Mouse (Mus musculus) liver, embryonic 16.5 days (tissue): ENCODE data around the gene Atp11b. TPM values are rescaled to one million over a fixed set of nuclear protein-coding genes. Genes with fewer than 3 reads are reported as not detected.
A peak's percentile ranks its signal among the peaks of the same experiment; 100 is the strongest.

Source experiments
- ATAC-seq: fragments of 200-750 bp; cut with Nextera tagmentation; 2 replicates; pipeline ENCODE4 v1.8.0; 2017; ENCODE audit warnings: low read depth, mild to moderate bottlenecking, moderate number of reproducible peaks, moderate library complexity
- H3K27ac ChIP-seq: fragments of 300-500 bp; sonication (generic); 2 replicates; pipeline ENCODE4 v1.5.1; 2014; ENCODE audit warnings: mild to moderate bottlenecking, low read length
- H3K27me3 ChIP-seq: fragments of 300-500 bp; sonication (generic); 2 replicates; pipeline ENCODE4 v1.6.1; 2014; ENCODE audit warnings: low read depth, low read length, mixed read lengths; ENCODE audit not compliant: control insufficient read depth, insufficient read depth
- H3K36me3 ChIP-seq: fragments of 300-500 bp; sonication (generic); 2 replicates; pipeline ENCODE4 v1.6.1; 2014; ENCODE audit warnings: mild to moderate bottlenecking; ENCODE audit not compliant: control insufficient read depth, insufficient read depth
- H3K4me1 ChIP-seq: fragments of 300-500 bp; sonication (generic); 2 replicates; pipeline ENCODE4 v1.6.1; 2014; ENCODE audit warnings: low read depth, low read length, mixed read lengths; ENCODE audit not compliant: control insufficient read depth
- H3K4me2 ChIP-seq: fragments of 300-500 bp; sonication (generic); 2 replicates; pipeline ENCODE4 v1.6.1; 2014; ENCODE audit warnings: low read depth, low read length, mixed read lengths
- H3K4me3 ChIP-seq: fragments of 300-500 bp; sonication (generic); 2 replicates; pipeline ENCODE4 v1.5.1; 2014; ENCODE audit warnings: low read depth, mild to moderate bottlenecking, low read length
- H3K9ac ChIP-seq: fragments of 300-500 bp; sonication (generic); 2 replicates; pipeline ENCODE4 v1.6.1; 2014; ENCODE audit warnings: low read depth, low read length
- H3K9me3 ChIP-seq: fragments of 300-500 bp; sonication (generic); replicated peaks from 2 replicates; pipeline ENCODE4 v1.6.1; 2016; ENCODE audit warnings: low read length; ENCODE audit not compliant: control insufficient read depth
- WGBS: fragments of 180-500 bp; shearing (Covaris S2); extraction: QIAGEN DNeasy Blood & Tissue Kit; methylation state at CpG from one replicate; pipeline ENCODE4 v1.1.7; 2014; ENCODE audit not compliant: insufficient replicate concordance; 5-methylcytosine and 5-hydroxymethylcytosine counted together
- polyA plus RNA-seq: library from polyadenylated mRNA; unstranded; fragments of >200 nt; fragmentation: Nextera tagmentation; extraction: Ambion mirVana; gene quantifications from 2 replicates; pipeline ENCODE4 v1.2.1, GENCODE M21; 2015

Atp11b gene
- polyA plus RNA-seq, 1 experiment from 2014 or later: 13.4 TPM

DNA sequence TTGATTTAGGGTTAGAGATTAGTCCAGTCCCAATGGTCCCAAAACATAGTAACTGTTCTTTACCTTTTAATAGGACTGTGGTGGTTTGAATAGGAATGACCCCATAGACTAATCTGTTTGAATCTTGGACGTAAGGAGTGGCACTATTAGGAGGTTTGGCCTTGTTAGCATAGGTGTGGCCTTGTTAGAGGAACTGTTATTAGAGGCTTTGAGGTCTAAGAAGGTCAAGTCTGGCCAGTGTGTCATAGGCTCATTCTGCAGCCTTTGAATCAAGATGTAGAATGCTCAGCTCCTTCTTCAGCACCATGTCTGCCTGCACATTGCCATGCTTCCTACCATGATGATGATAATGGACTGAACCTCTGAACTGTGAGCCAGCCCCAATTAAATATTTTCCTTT lies 27.0 kb upstream of the Atp11b start:
- H3K9me3 ChIP-seq: no peaks in the 10 kb centered on the region
- H3K36me3 ChIP-seq: no peaks in the 10 kb centered on the region
- no peak overlapping the region for H3K27ac ChIP-seq
- no peak overlapping the region for H3K9ac ChIP-seq
- H3K4me1 ChIP-seq: no peaks in the 10 kb centered on the region
- no peak overlapping the region for H3K4me2 ChIP-seq
- H3K4me3 ChIP-seq: no peak overlapping the region
- H3K27me3 ChIP-seq: no peaks in the 10 kb centered on the region
- WGBS: 59% methylated on average over 1 of the region's 1 CpGs
- ATAC-seq: no peak

- Histone ChIP-seq H3K4me2 (no peak overlapping the region), H3K27me3 (no peaks in the 10 kb centered on the region), H3K36me3 (no peaks in the 10 kb centered on the region), H3K4me1 (no peaks in the 10 kb centered on the region; the same call in 1 of the 2 replicates), H3K9me3 (no peaks in the 10 kb centered on the region), H3K27ac (no peak overlapping the region), H3K4me3 (no peak overlapping the region), H3K9ac (no peak overlapping the region)
- no peak for ATAC-seq
- 66% methylated on average over 6 of the region's 6 CpGs for WGBS
Measured at GRCm38 (mm10) chr3:35729490-35729889, 24.4 kb upstream of the Atp11b start.

GRCm38 (mm10) chr3:35731981-35732777 lies 21.7 kb upstream of the Atp11b start:
- no peaks in the 10 kb centered on the region for H3K36me3 ChIP-seq
- H3K27ac ChIP-seq: peak overlapping the region; percentile 41
- H3K4me2 ChIP-seq: peak overlapping the region; percentile 13; the same call in 1 of the 2 replicates
- H3K9me3 ChIP-seq: no peaks in the 10 kb centered on the region
- H3K4me1 ChIP-seq: no peaks in the 10 kb centered on the region; the same call in 1 of the 2 replicates
- WGBS: 15% methylated on average over 10 of the region's 10 CpGs
- H3K9ac ChIP-seq: no peak overlapping the region
- no peaks in the 10 kb centered on the region for H3K27me3 ChIP-seq
- peak overlapping the region; percentile 17; the same call in 1 of the 2 replicates for H3K4me3 ChIP-seq
- peak; percentile 47 for ATAC-seq

DNA sequence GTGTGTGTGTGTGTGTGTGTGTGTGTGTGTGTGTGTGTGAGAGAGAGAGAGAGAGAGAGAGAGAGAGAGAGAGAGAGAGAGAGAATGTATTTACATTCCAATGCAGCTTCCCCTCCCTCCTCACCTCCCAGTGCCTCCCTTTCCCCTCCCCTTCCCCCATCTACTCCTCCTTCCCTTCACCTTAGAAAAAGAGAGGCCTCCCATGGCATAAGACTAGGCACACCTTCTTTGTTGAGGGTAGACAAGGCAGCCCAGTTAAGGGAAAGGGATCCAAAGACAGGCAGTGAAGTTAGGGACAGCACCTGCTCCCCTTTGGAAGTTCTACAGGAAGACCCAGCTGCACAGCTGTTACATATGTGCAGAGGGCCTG lies 21.1 kb upstream of the Atp11b start:
- no peaks in the 10 kb centered on the region for H3K36me3 ChIP-seq
- no peak for ATAC-seq
- no peaks in the 10 kb centered on the region for H3K9me3 ChIP-seq
- H3K4me3 ChIP-seq: no peak overlapping the region
- no peak overlapping the region for H3K4me2 ChIP-seq
- no peaks in the 10 kb centered on the region; the same call in 1 of the 2 replicates for H3K4me1 ChIP-seq
- no peak overlapping the region for H3K27ac ChIP-seq
- no peak overlapping the region for H3K9ac ChIP-seq
- H3K27me3 ChIP-seq: no peaks in the 10 kb centered on the region

GRCm38 (mm10) chr3:35734509-35734908 lies 19.4 kb upstream of the Atp11b start:
- H3K9ac ChIP-seq: no peak overlapping the region
- H3K27ac ChIP-seq: no peak overlapping the region
- H3K4me2 ChIP-seq: no peak overlapping the region
- no peaks in the 10 kb centered on the region for H3K27me3 ChIP-seq
- no peaks in the 10 kb centered on the region; the same call in 1 of the 2 replicates for H3K4me1 ChIP-seq
- WGBS: 72% methylated on average over 4 of the region's 4 CpGs
- H3K36me3 ChIP-seq: no peaks in the 10 kb centered on the region
- H3K9me3 ChIP-seq: no peaks in the 10 kb centered on the region
- no peak overlapping the region for H3K4me3 ChIP-seq
- no peak for ATAC-seq

GRCm38 (mm10) chr3:35738071-35738470 lies 15.8 kb upstream of the Atp11b start:
- no peak overlapping the region for H3K9ac ChIP-seq
- H3K4me3 ChIP-seq: no peak overlapping the region
- no peak overlapping the region for H3K4me2 ChIP-seq
- no peaks in the 10 kb centered on the region for H3K9me3 ChIP-seq
- H3K36me3 ChIP-seq: no peaks in the 10 kb centered on the region
- WGBS: 57% methylated on average over 3 of the region's 3 CpGs
- no peak for ATAC-seq
- H3K27ac ChIP-seq: no peak overlapping the region
- H3K4me1 ChIP-seq: no peaks in the 10 kb centered on the region
- H3K27me3 ChIP-seq: no peaks in the 10 kb centered on the region

DNA sequence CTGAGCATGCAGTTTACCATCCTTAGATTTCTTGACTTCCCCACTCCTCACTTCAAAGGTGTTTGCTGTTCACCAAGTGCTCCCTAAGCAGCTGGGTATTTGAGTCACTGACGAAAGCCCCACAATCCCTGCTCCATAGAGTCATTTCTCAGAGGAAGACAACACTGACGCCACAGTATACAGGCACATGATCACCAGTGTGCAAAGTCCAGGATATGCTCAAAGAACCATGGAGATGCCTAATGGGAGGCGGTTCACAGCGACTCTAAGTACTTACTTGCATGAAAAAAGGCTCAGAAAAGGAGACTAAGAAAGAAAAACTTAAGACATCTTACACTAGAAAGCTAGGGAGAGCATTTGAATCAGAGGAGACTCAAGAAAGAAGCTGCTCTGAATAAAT lies 8.9 kb upstream of the Atp11b start:
- WGBS: 58% methylated on average over 4 of the region's 4 CpGs
- no peak overlapping the region for H3K4me2 ChIP-seq
- no peak overlapping the region for H3K4me3 ChIP-seq
- no peaks in the 10 kb centered on the region for H3K27me3 ChIP-seq
- H3K27ac ChIP-seq: no peak overlapping the region
- peaks cover 2% of the 10 kb centered on the region for H3K4me1 ChIP-seq
- H3K36me3 ChIP-seq: no peaks in the 10 kb centered on the region
- ATAC-seq: no peak
- no peak overlapping the region for H3K9ac ChIP-seq
- H3K9me3 ChIP-seq: no peaks in the 10 kb centered on the region

- no peaks in the 10 kb centered on the region for H3K9me3 ChIP-seq
- no peaks in the 10 kb centered on the region for H3K27me3 ChIP-seq
- no peak overlapping the region for H3K27ac ChIP-seq
- H3K4me3 ChIP-seq: no peak overlapping the region
- ATAC-seq: no peak
- H3K36me3 ChIP-seq: no peaks in the 10 kb centered on the region
- peaks cover 4% of the 10 kb centered on the region for H3K4me1 ChIP-seq
- H3K9ac ChIP-seq: no peak overlapping the region
- no peak overlapping the region for H3K4me2 ChIP-seq
- WGBS: 33% methylated on average over 9 of the region's 9 CpGs
Measured at GRCm38 (mm10) chr3:35746840-35747456, 7.0 kb upstream of the Atp11b start.

DNA sequence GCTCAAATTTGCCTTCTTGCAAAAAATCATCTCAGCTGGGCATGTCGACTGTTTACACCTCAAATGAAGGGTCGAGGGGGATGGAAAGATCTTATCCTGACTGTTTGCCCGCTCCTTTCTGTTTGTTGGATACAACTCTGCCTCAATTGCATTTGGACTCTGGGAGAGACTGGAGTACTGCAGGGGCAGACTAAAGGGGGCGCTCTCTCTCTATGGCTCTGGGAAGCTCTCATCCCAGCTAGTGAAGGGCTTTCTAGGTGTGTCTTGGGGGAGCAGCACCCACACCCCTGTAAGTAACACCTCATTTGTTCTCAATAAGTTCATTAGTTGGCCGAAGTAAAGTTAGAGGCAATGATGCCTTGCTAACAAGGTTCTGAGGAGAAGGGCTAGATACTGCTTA lies 3.6 kb upstream of the Atp11b start:
- ATAC-seq: no peak
- Histone ChIP-seq H3K4me2 (no peak overlapping the region), H3K4me3 (no peak overlapping the region), H3K36me3 (no peaks in the 10 kb centered on the region), H3K9me3 (no peaks in the 10 kb centered on the region), H3K27ac (no peak overlapping the region), H3K4me1 (peaks cover 7% of the 10 kb centered on the region), H3K27me3 (no peaks in the 10 kb centered on the region), H3K9ac (no peak overlapping the region)
- WGBS: 44% methylated on average over 5 of the region's 5 CpGs
